Mouse (Mus musculus) T-helper 2 cell (primary cell): ENCODE results near the gene Sept8.

Experiments
- in situ Hi-C: fragments of 300-600 bp; cut with MboI, MseI; formaldehyde crosslinking; loops from one replicate; pipeline ENCODE4 v1.15.1; 2025; ENCODE audit warnings: high pct_unique_total_duplicates

Gene Sept8

GRCm38 (mm10) chr11:53519207-53520121 lies at the start of gene Sept8:
Gene Sept8 (plus strand): TSS chr11:53519257.
- in situ Hi-C loops: no loop called here

DNA sequence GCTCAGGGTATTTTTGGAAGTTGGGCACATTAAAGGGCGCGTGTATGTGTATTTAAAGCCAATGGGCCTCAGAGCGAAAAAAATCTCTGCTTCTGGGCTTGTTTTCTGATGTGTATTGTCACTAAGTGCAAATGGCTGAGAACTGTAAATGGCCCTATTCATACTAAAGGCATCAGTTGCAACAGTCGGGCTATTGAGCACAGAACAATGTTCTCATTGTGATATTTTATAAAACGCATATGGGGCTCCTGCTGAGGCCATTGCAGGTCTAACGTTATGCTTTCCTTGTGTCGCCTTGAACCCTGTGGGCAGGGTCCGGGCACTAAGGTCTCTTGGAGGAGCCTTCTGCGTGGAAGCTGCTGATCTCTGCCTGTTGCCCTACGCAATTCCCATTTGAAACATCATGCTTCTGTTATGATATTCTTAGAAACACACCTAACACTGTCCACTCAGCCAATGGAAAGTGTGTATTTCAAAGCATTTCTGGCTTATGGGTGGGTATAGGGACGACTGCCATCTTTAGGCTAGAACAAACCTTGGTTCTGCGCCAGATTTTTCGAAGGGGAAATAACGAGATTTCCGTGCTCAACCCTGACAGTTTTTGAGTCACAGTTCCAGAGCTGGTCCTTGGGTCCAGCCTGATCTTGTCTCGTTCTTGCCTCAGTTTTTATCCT lies 49.6 kb upstream of the Sept8 start:
- in situ Hi-C loops: loop anchor here (5.0 kb wide), 1 partner anchor 268 kb away; no protein-coding TSS in a partner anchor

DNA sequence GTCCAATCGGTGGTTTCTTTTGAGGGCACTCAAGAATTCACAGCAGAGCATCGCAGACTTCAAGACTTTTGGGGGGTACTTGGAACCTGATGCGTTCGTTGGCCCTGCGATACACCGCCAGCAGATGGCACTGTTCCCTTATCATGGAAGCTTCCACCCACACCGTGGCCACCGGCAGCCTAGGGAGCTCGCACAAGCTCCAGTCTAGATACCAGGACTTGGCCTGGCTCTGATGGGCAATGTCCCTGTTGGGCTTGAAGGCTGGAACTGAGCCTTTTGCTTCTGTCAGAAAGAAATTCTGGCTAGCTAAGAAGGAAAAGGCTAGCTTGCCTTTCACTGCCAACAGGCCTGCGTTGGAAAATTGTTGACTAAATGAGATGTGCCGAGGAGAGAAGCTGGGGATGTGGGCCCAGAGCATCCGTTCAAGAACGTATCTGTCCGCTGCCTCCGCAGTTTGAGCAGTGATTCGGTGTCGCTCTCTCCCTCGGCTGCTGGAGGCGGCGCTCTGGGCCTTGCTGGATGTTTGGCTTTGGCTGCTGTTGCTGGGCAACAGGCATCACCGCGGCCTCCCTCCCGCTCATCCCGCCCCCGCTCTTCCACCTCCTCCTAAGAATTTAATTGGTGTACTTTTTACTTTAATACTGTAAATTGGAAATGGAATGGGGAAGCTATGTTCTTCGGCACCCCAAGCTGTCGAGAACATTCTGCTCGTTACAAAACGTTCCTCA lies 48.9 kb upstream of the Sept8 start, which contains the start of gene Gm9837:
Gm9837 (minus strand) TSS at position 512 of the 728 bp plus-strand sequence.
- in situ Hi-C loops: loop anchor here (5.0 kb wide), 1 partner anchor 267 kb away; no protein-coding TSS in a partner anchor

- in situ Hi-C loops: no loop called here
Measured at GRCm38 (mm10) chr11:53472709-53473108, 46.3 kb upstream of the Sept8 start.

GRCm38 (mm10) chr11:53475620-53476019 lies 43.4 kb upstream of the Sept8 start:
- in situ Hi-C loops: no loop called here

DNA sequence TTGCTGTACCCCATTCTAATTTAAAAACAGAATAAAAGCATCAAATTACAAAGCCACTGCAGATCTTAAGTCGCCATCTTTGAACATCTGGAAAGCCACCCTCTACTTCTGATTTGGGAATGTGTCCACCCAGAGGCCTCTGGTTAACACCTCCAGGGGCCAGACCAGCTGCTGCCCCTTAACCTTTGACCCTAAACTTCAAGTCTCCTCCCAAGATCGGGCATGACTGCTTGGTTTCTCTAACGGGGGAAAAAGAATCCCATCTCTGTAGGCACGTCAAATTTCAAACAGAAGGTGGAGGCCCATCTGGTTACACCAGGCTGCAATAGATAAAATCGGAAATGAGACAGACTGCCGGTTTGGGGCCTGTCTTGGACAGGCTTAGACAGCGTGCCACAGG lies 41.2 kb upstream of the Sept8 start:
- in situ Hi-C loops: no loop called here

DNA sequence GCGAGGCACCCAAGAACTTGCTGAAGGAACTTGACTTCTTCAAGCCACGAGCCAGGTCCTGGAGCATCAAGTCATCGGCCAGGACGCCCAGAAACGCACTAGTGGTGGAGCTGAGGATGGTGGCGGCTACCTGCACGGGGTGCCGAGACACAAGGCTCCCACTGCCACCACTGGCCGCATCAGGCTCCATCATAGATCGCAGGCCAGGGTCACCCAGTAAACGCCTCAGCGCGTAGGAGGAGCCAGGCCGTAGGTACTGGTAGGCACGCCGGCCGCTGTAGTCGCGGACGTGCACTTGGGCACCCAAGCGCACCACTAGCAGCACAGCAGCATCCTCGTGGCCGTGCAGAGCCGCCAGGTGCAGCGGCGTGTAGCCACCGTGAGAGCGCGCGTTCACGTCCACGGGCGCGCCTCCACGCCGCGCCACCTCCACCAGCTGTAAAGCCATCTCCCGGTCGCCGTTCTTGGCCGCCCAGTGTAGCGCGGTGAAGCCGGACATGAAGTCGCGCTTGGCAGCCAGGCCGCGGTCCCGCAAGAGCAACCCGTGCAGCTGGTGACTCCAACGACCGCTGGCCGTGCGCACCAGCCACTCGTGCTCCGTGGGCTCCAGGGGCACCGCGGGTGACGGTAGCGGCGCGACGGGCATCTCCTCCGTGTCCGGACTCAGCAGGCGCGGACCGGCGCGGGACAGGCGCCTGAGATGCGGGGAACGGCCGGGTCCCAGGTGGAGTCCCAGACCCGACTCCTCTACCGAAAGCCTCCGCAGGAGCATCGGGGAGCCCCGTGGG lies 40.5 kb upstream of the Sept8 start:
- in situ Hi-C loops: no loop called here

GRCm38 (mm10) chr11:53479171-53479782 lies 39.8 kb upstream of the Sept8 start:
- in situ Hi-C loops: no loop called here

- in situ Hi-C loops: no loop called here
Measured at GRCm38 (mm10) chr11:53479783-53480301, 39.2 kb upstream of the Sept8 start, which contains the start of the genes Gm9945 and Sowaha. Gene Gm9945 (plus strand): TSS chr11:53480166. Gene Sowaha (minus strand): TSS chr11:53480274.

- in situ Hi-C loops: no loop called here
Measured at GRCm38 (mm10) chr11:53481088-53481730, 37.8 kb upstream of the Sept8 start.

DNA sequence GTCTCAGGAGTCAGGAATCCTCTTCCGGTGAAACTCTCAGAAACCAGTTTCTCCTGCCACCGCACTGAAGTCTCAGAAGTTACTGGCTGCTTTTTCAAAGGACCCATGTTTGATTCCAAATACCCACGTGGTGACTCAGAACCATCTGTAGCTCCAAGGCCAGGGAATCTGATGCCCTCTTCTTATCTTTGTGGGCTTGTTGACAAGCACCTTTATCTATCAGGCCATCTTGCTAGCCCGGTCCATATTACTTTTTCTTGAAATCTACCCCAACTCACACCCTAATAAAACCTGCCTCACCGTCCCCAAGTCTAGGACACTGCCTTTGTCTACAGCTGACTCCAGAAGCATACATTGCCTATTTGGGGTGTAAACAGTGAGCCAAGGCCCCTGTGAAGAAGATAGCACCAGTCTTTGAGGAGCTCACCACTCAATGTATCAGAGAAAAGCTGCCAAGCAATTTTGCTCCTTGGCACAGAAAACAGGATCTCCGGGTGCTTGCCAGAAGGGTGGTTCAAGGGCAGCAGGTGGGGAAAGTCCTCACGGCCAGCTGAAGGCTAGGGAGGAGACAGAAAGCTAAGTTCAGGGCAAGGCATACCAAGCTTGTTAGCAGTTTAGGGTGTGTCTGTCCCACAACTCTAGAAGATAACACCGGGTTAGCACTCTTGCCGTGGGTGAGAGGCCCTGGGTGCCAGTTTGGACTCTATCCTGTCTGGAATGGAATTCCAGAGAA lies 35.7 kb upstream of the Sept8 start:
- in situ Hi-C loops: no loop called here

- in situ Hi-C loops: no loop called here
Measured at GRCm38 (mm10) chr11:53485719-53486118, 33.3 kb upstream of the Sept8 start.

- in situ Hi-C loops: no loop called here
Measured at GRCm38 (mm10) chr11:53486351-53486750, 32.7 kb upstream of the Sept8 start.

DNA sequence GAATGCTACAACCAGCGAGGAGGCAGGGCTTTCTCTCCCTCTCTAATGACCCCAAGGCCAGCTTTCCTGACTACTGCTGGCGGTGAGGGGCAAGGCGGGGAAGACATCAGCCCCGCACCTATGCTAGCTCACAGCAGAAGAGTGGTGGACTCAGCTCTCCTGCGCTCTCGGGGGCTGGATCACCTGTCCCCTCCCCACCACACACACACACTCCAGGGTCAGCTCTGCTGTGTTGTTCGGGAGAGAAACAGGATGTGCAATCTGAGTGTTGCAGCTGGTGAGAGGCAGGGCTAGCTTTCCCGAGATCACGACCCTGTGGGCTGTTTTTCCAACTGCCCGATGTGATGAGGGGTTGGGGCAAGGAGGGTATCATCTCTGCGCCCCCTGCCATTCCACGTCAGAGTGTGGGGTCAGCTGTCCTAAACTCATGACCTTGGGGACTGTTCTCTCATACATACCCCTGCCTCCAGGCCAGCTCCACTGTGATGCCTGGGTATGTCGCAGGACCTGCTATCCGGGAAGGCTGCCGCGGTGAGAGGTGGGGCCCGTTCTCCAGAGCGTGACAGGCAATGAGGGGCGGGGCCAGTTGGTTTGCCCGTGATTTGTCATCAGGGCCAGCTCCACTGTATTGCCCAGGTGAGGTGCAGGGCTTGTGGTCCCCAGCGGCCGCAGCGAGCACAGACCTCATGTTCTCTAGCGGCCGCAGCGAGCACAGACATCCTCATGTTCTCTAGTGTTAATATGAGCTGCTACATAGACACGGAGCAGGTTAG lies 32.0 kb upstream of the Sept8 start:
- in situ Hi-C loops: no loop called here

- in situ Hi-C loops: no loop called here
Measured at GRCm38 (mm10) chr11:53489007-53489406, 30.1 kb upstream of the Sept8 start.

- in situ Hi-C loops: no loop called here
Measured at GRCm38 (mm10) chr11:53489421-53489820, 29.6 kb upstream of the Sept8 start.

- in situ Hi-C loops: loop anchor here (5.0 kb wide), 1 partner anchor 35 kb away; no protein-coding TSS in a partner anchor
Measured at GRCm38 (mm10) chr11:53491954-53492401, 27.1 kb upstream of the Sept8 start.
